Mouse (Mus musculus) megakaryocyte, embryonic 14.5 days (primary cell): Measurements from ENCODE around the gene Crtc3. TPM values are rescaled to one million over a fixed set of nuclear protein-coding genes. Genes with fewer than 3 reads are reported as not detected.

Source experiments
- H3K27me3 ChIP-seq: replicated peaks from 2 replicates; pipeline ENCODE3; 2012; ENCODE audit warnings: inconsistent platforms
- H3K36me3 ChIP-seq: replicated peaks from 2 replicates; pipeline ENCODE3; 2012; ENCODE audit warnings: low read length, inconsistent platforms, mixed read lengths
- H3K4me1 ChIP-seq: 2 replicates; pipeline ENCODE4 v1.6.1; 2012; ENCODE audit warnings: inconsistent platforms
- H3K4me3 ChIP-seq: replicated peaks from 2 replicates; pipeline ENCODE3; 2012; ENCODE audit warnings: moderate library complexity, mild to moderate bottlenecking, inconsistent platforms
- H3K9me3 ChIP-seq: 2 replicates; pipeline ENCODE4 v1.6.1; 2012; ENCODE audit warnings: inconsistent platforms
- FLI1 ChIP-seq: IDR thresholded peaks from 2 replicates; pipeline ENCODE4 v1.6.1; 2012; ENCODE audit warnings: low read length, inconsistent platforms, mixed read lengths
- GATA1 ChIP-seq: IDR thresholded peaks from 3 replicates; pipeline ENCODE4 v1.6.1; 2012; ENCODE audit warnings: mixed read lengths, low read length, inconsistent platforms, borderline replicate concordance
- polyA plus RNA-seq: library from polyadenylated mRNA; stranded (reverse); fragments of >175 nt; gene quantifications from 2 replicates; pipeline ENCODE4 v1.2.3, GENCODE M21; 2012; ENCODE audit warnings: low replicate concordance; ENCODE audit not compliant: insufficient read depth

Crtc3 gene
- polyA plus RNA-seq, 1 experiment, result 9.4 TPM

DNA sequence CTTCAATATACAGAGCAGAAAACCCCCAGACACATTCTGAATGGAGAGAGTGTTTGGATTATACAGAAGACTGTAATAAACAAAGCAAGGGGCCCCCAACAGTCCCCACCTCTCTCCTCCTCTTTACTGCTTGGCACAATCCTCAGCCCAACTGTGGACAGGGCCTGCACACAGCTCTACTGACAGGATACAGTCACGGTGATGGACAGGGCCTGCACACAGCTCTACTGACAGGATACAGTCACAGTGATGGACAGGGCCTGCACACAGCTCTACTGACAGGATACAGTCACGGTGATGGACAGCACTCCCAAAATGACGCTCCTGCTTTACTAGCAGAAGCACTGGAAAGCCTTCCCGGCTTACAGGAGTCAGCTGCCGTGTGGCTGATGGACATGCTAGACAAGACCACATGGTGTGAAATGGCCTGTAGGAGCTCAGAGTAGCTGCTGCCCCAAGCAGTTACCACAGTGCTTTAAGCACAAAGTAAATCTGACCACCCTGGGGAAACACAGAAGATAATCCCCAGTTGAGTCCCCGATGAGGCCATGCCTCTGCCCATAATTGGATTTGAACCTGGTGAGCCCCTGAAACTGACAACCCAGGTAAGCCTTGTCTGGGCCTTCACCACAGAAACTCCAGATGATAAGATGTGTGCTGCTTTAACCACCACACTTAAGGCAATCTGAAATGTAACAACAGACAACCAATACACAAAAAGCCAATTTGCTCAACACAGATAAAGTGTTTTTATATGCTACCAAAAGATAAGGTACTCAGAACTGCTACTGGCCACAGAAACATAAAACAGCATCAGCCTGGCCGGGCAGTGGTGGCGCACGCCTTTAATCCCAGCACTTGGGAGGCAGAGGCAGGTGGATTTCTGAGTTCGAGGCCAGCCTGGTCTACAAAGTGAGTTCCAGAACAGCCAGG, 42.3 kb downstream of the Crtc3 start:
- no peak for TF ChIP-seq FLI1
- no peak for TF ChIP-seq GATA1
- H3K4me1 ChIP-seq, result peaks cover 91% of the 10 kb centered on the region
- peak overlapping the region; percentile 67 for H3K4me3 ChIP-seq
- H3K9me3 ChIP-seq, result no peaks in the 10 kb centered on the region
- H3K27me3 ChIP-seq, result no peaks in the 10 kb centered on the region
- H3K36me3 ChIP-seq, result peaks cover 20% of the 10 kb centered on the region

DNA sequence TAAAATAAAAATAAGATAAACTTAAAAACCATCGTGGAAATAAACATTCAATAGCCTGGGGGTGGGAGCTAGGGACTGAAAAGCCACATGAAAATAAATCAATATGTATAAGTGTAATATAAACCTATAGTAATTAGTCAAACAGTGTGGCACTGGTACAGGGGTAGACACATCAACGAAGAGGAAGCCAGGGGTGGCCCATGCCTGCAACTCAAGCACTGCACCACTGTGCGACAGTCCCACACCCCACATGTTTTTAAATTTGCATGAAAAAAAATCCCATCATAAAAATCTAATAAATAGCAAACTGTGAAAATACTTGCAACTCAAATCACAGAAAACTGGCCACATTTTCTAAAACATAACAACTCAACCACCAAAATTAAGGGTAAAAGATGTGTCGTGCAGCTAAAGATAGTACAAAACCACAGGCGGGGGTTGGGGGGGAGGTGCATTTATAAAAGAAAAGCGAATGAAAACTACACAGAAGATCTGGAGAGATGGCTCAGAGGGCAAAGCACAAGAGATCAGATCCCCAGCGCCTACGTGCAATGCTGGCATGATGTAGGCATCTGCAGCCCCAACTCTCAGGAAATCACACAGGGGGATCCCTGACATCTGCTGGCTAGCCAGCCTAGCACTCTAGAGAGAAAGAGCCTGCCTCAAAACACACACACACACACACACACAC, 45.6 kb downstream of the Crtc3 start:
- H3K4me3 ChIP-seq, result peak overlapping the region; percentile 71
- H3K4me1 ChIP-seq, result peaks cover 97% of the 10 kb centered on the region
- H3K27me3 ChIP-seq, result no peaks in the 10 kb centered on the region
- peaks cover 5% of the 10 kb centered on the region for H3K36me3 ChIP-seq
- no peaks in the 10 kb centered on the region for H3K9me3 ChIP-seq
- TF ChIP-seq GATA1 (no peak), FLI1 (no peak)

- Histone ChIP-seq H3K9me3 (no peaks in the 10 kb centered on the region), H3K36me3 (peaks cover 5% of the 10 kb centered on the region), H3K4me1 (peaks cover 97% of the 10 kb centered on the region), H3K27me3 (no peaks in the 10 kb centered on the region), H3K4me3 (peak overlapping the region; percentile 59)
- TF ChIP-seq FLI1, result no peak
Observed at GRCm38 (mm10) chr7:80642552-80642951, 46.1 kb downstream of the Crtc3 start.

GRCm38 (mm10) chr7:80641899-80642298, 46.8 kb downstream of the Crtc3 start:
- H3K4me3 ChIP-seq, result peak overlapping the region; percentile 88
- no peak for TF ChIP-seq GATA1
- no peaks in the 10 kb centered on the region for H3K27me3 ChIP-seq
- no peaks in the 10 kb centered on the region for H3K9me3 ChIP-seq
- peaks cover 5% of the 10 kb centered on the region for H3K36me3 ChIP-seq
- peaks cover 97% of the 10 kb centered on the region for H3K4me1 ChIP-seq

- Histone ChIP-seq H3K27me3 (no peaks in the 10 kb centered on the region), H3K4me3 (peak overlapping the region; percentile 88), H3K9me3 (no peaks in the 10 kb centered on the region), H3K4me1 (peaks cover 97% of the 10 kb centered on the region), H3K36me3 (peaks cover 5% of the 10 kb centered on the region)
- no peak for TF ChIP-seq GATA1
- TF ChIP-seq FLI1, result no peak
Observed at GRCm38 (mm10) chr7:80641497-80641896, 47.2 kb downstream of the Crtc3 start.

GRCm38 (mm10) chr7:80639981-80640380, 48.7 kb downstream of the Crtc3 start:
- H3K9me3 ChIP-seq, result no peaks in the 10 kb centered on the region
- H3K36me3 ChIP-seq, result peaks cover 5% of the 10 kb centered on the region
- no peak for TF ChIP-seq GATA1
- no peak for TF ChIP-seq FLI1
- H3K4me1 ChIP-seq, result peaks cover 100% of the 10 kb centered on the region
- H3K27me3 ChIP-seq, result no peaks in the 10 kb centered on the region
- peak overlapping the region; percentile 3 for H3K4me3 ChIP-seq

GRCm38 (mm10) chr7:80638460-80638859, 50.2 kb downstream of the Crtc3 start:
- H3K4me3 ChIP-seq, result peak overlapping the region; percentile 76
- peaks cover 96% of the 10 kb centered on the region for H3K4me1 ChIP-seq
- TF ChIP-seq GATA1 (no peak), FLI1 (no peak)
- peaks cover 2% of the 10 kb centered on the region for H3K36me3 ChIP-seq
- H3K9me3 ChIP-seq, result no peaks in the 10 kb centered on the region
- H3K27me3 ChIP-seq, result no peaks in the 10 kb centered on the region

GRCm38 (mm10) chr7:80636953-80637800, 51.5 kb downstream of the Crtc3 start:
- peaks cover 2% of the 10 kb centered on the region for H3K36me3 ChIP-seq
- no peaks in the 10 kb centered on the region for H3K9me3 ChIP-seq
- H3K4me3 ChIP-seq, result no peak overlapping the region
- TF ChIP-seq FLI1 (no peak), GATA1 (no peak)
- peaks cover 96% of the 10 kb centered on the region for H3K4me1 ChIP-seq
- no peaks in the 10 kb centered on the region for H3K27me3 ChIP-seq

DNA sequence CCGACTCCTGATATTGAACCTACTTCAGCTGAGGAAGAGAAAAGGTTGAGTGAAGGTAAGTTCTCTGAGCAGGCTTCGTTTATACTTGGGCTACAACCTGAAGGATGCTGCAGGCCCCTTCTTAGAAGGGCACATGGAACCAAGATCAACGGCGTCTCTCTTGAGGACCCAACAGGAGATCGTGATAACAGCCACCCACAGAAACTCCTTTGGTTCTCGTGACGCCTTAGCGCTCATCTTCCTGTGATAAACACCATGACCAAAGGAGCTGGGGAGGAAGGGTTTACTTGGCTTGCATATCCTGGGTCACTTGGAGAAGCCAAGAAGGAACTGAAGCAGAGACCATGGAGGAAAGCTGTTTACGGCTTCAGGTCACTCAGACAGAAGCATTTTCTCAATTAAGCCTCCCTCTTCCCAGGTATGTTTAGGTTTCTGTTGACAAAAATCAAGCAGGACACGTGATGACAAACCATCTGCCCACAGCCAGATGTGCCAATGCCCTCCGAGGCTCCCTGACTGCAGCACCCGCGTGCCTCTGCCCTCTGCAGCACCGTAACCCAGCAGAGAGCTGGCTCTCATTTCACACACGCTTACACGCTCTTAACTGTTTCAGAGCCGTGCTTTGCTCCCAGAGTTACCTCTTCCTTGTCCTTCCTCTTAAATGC, 52.3 kb downstream of the Crtc3 start:
- Histone ChIP-seq H3K4me3 (peak overlapping the region; percentile 83), H3K27me3 (no peaks in the 10 kb centered on the region), H3K4me1 (peaks cover 96% of the 10 kb centered on the region), H3K36me3 (peaks cover 6% of the 10 kb centered on the region), H3K9me3 (no peaks in the 10 kb centered on the region)
- no peak for TF ChIP-seq FLI1
- no peak for TF ChIP-seq GATA1
